Mouse (Mus musculus) CD4-positive, CD25-positive, alpha-beta regulatory T cell, adult 4 months (primary cell): ENCODE results near the gene Gm31371. TPM values are rescaled to one million over a fixed set of nuclear protein-coding genes. Genes with fewer than 3 reads are reported as not detected.
"Not testable (repeated sequence)": the region's sequence is repeated elsewhere in the genome, so short reads cannot be mapped to it uniquely, and the experiment has no call there.

Experiments used
- ATAC-seq: one replicate; pipeline ENCODE4 v1.8.0; 2017
- polyA plus RNA-seq, 2 experiments: library from polyadenylated mRNA; unstranded; fragments of 100-300 nt; shearing (Covaris generic); gene quantifications; one replicate each; pipeline ENCODE4 v1.2.1; 2017

Gm31371 gene
- polyA plus RNA-seq = not detected

DNA sequence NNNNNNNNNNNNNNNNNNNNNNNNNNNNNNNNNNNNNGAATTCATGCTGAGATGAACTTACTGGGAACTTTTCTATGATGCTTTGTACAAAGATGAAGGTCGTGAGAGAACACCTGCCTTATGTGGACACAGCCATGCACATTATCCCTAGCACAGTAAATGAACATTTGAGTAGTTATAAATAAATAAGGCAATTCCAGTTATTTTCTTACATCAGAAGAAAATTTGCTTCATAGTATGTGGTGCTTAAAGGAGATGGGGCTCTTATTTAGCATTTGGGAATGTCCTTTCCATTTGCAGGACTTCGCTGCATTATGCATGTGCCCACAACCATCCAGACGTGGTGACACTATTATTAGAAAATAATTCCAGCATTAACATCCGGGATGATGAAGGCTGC lies at the start of gene Gm31371:
Gene Gm31371 (plus strand): TSS at position 301 of the 400 bp plus-strand sequence.
- not testable (repeated sequence) for ATAC-seq

DNA sequence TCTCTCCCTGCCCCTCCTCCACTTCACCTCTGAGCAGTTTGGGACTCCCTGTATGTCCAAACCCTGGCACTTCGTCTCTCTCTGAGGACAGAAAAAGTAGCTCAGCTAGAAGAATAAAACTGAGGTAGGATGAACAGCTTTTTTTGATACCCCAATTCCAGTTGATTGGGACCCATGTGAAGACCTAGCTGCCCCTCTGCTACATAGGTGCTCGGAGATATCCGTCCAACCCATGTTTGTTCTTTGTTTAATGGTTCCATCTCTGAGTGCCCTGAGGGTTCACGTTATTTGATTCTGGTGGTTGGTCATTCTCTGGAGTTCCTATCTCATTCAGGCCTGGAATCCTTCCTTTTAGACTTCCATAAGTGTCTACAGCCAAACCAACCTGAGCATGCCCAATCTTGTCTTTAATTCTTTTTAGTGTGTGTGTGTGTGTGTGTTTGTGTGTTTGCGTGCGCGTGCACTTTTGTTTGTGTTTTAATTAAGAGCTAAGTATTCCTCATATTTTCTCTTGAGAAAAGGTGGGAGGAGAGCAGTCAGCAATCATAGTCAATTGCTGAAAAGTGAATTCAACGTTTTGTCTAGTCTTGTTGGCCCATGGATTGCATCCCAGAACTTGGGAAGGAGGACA lies 3.3 kb downstream of the Gm31371 start:
- not testable (repeated sequence) for ATAC-seq

DNA sequence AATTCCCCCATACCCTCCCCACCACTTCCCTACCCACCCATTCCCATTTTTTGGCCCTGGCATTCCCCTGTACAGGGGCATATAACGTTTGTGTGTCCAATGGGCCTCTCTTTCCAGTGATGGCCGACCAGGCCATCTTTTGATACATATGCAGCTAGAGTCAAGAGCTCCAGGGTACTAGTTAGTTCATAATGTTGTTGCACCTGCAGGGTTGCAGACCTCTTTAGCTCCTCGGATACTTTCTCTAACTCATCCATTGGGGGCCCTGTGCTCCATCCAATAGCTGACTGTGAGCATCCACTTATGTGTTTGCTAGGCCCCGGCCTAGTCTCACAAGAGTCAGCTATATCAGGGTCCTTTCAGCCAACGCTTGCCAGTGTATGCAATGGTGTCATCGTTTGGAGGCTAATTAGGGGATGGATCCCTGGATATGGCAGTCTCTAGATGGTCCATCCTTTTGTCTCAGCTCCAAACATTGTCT lies 5.7 kb downstream of the Gm31371 start:
- not testable (repeated sequence) for ATAC-seq

DNA sequence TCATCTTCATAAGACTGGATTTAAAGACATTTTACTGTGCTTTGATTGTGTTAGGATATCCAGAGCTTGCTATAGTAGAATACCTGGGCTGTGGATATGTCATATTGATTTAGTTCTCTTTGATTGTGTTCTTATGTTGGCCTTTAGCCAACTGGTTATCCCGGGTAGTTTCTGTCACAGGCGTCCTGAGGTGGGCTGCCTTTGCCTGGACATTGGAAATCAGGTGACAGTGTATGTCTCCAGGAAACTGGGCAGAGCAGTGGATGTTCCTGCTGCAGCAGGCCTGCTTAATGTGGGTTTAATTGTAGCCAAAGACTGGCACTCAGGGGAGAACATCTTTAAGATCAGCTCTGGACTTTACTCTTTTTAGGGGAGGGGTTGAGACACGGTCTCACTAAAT lies 15.9 kb downstream of the Gm31371 start:
- not testable (repeated sequence) for ATAC-seq

DNA sequence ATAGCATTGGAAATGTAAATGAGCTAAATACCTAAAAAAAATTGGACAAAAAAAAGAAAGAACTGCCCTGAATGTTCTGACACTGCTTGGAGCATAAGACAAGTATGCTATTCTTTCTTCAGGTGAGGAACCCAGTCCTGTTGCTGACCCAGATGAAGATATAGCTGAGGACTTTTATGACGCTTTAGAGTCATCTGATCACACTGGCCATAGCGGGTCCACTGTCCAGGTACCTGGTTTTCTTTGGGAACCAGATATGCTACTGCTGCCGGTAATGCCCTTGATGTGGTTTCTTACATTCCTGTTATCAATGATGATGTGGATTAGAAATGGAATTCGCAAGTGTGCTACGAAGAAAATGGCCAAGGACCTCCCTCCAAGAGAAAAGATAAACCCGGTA lies 31.1 kb downstream of the Gm31371 start:
- ATAC-seq = not testable (repeated sequence)

DNA sequence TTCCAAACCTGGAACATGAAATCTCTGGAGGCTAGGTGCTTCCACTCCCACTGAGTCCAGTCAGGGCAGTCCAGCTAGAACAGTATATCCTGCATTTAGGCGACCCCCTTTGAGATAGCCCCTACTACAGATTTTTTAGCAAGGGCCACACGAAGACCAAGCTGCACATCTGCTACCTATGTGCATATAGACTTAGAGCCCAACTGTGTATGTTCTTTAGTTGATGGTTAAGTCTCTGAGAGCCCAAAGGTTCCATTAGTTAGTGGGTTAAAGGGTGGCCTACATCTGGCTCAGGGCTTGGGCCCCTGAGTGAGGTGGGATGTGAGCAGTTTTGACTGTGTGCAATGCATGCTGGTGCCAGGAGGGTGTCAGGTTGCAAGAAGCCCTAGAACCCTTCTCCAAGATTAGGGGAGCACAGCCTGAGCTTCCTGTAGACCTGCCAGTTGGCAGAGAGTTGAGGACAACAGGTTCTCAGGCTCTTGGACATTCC lies 32.4 kb downstream of the Gm31371 start:
- not testable (repeated sequence) for ATAC-seq

DNA sequence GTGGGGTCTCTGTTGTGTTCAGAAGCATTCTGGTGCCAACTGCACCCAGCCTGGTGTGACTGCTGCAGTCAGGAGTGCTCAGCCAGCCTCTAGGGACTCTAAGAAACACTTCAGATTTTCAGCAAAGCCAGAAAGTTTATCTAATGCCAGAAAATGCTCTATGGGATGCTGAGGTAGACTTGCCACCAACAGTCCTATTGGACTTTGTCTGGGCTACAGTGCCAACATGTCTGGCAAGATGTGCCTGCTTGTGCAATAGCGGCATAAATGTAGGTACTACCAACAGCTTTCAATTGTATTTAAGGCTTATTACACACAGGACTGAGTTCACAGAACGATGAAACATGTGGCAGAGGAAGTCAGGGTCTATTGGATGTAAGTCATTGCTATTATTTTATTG lies 57.7 kb downstream of the Gm31371 start:
- no peak for ATAC-seq

DNA sequence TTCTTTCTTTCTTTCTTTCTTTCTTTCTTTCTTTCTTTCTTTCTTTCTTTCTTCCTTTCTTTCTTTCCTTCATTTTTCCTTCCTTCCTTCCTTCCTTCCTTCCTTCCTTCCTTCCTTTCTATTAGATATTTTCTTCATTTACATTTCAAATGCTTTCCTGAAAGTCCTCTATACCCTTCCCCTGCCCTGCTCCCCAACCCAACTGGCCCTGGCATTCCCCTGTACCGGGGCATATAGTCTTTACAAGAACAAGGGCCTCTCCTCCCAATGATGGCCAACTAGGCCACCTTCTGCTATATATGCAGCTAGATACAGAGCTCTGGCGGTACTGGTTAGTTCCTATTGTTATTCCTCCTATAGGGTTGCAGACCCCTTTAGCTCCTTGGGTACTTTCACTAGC lies 60.6 kb downstream of the Gm31371 start:
- not testable (repeated sequence) for ATAC-seq

DNA sequence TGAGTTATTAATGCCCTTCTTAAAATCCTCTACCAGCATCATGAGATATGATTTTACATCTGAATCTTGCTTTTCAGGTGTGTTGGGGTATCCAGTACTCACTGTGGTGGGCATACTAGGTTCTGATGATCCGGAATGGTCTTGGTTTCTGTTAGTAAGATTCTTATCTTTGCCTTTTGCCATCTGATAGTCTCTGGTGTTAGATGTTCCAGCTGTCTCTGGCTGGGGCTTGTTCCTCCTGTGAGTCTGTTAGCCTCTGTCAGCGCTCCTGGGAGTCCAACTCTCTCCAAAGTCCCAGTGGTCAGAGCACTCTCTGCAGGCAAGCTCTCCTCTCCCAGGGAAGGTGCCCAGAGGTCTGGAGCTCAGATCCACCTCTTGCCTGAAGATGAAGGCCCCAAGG lies 65.0 kb downstream of the Gm31371 start:
- ATAC-seq = not testable (repeated sequence)

DNA sequence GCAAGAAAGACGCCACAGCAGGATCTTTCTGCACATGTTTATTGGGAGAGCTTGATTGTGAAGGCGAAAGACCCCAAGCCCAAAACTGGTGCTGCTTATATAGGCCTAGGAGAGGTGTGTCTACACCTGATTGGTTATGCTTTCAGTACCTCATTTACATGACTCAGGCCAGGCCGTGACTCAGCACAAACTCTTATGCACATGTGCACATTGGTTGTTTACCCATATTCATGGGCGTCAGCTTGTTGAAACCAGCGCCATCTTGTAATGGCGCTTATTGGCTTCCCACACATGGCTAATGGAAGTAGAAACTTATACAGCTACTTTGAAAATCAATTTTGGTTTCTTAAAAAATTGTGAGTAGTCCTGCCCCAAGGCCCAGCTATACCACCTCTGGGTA lies 72.0 kb downstream of the Gm31371 start:
- ATAC-seq = not testable (repeated sequence)

Other genes starting within 250 kb of the Gm31371 start
- under 1 TPM in 1 of 2 experiments, not detected in 1; 0.15 TPM for gene 4930467E23Rik, start 173.8 kb upstream of the Gm31371 start, polyA plus RNA-seq